Mouse (Mus musculus) E14TG2a.4 (cell line): ENCODE measurements around the gene Mbnl1.

ENCODE experiments used
- CTCF ChIP-seq: conservative IDR thresholded peaks from 2 replicates; pipeline ENCODE4 v1.5.1; 2014; ENCODE audit warnings: low read length
- NANOG ChIP-seq: IDR thresholded peaks from 2 replicates; pipeline ENCODE4 v1.6.1; 2014; ENCODE audit warnings: borderline replicate concordance, low read length, mixed read lengths

DNA sequence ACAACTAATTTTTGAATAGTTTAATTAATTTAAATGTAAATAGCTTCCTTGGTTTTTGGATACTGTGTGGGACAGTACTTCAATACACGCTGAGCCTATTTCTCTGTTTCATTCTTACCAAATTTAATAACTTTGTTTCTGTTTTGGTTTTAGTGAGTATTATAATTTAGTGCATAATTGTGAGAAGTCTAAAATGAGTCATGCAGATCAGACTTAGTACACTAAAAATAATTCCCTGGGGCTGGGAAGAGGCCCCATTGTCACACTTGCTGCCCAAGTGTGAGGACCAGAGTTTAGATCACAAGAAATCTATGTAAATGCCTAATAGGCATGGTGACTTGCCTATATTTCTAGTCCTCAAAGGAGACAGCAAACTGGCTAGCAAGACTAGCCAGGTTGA lies 33.9 kb upstream of the Mbnl1 start:
- TF ChIP-seq CTCF (no peak), NANOG (no peak)
